18 mouse cellular contexts compared by ENCODE assay signal in genomic region chr3:58315236-58315635, GRCm38 (mm10).
"Had no signal": no experiment of that assay in that cellular context is flagged by ENCODE, and none has a peak within 500 bp of the region (broad histone marks: within the 10 kb centered on the region; RNA-seq: fewer than 3 reads in every experiment).

No protein-coding gene starts in this region.

- H3K9me3 ChIP-seq: kidney, embryonic 15.5 days; limb, embryonic 12.5 days; limb, embryonic 15.5 days; midbrain, embryonic 10.5 days; midbrain, embryonic 13.5 days had no signal

- H3K4me2 ChIP-seq: kidney, embryonic 15.5 days; limb, embryonic 12.5 days; limb, embryonic 15.5 days; liver, embryonic 11.5 days; lung, embryonic 14.5 days; midbrain, embryonic 13.5 days had no signal

- DNase-seq: kidney, adult 8-10 months; kidney, postnatal 10 days; kidney, postnatal 36 days; layer of hippocampus, postnatal 36 days; left cerebral cortex, postnatal 4 days; liver, postnatal 0 days; lung, embryonic 14.5 days; lung, postnatal 14 days; thymus, adult 18-20 months; thymus, postnatal 36 days had no signal

- H3K9ac ChIP-seq: kidney, embryonic 15.5 days; limb, embryonic 12.5 days; limb, embryonic 15.5 days; liver, embryonic 14.5 days; liver, postnatal 0 days; lung, embryonic 14.5 days; midbrain, embryonic 13.5 days had no signal

- H3K36me3 ChIP-seq: kidney, embryonic 15.5 days; limb, embryonic 12.5 days; limb, embryonic 15.5 days; midbrain, embryonic 10.5 days; midbrain, embryonic 13.5 days had no signal

- H3K4me3 ChIP-seq: kidney, embryonic 15.5 days; limb, embryonic 12.5 days; limb, embryonic 15.5 days; megakaryocyte, embryonic 14.5 days; midbrain, embryonic 10.5 days; midbrain, embryonic 13.5 days had no signal

- ATAC-seq: liver, postnatal 0 days; midbrain, embryonic 13.5 days had no signal

- H3K27me3 ChIP-seq: kidney, embryonic 15.5 days; limb, embryonic 12.5 days; limb, embryonic 15.5 days; midbrain, embryonic 13.5 days had no signal

- H3K27ac ChIP-seq: kidney, embryonic 15.5 days; limb, embryonic 12.5 days; limb, embryonic 15.5 days; liver, embryonic 14.5 days; midbrain, embryonic 10.5 days; midbrain, embryonic 13.5 days had no signal

- H3K4me1 ChIP-seq: kidney, embryonic 15.5 days; midbrain, embryonic 10.5 days; midbrain, embryonic 13.5 days had no signal
